Mouse (Mus musculus) retina, postnatal 7 days (tissue): ENCODE data around the gene Acap2.

Experiments used
- DNase-seq: peaks from one replicate; pipeline ENCODE4 v3.0.0-alpha.2; 2012; ENCODE audit warnings: low read depth, low spot score

The Acap2 gene

GRCm38 (mm10) chr16:31047186-31047898 lies 153.7 kb downstream of the Acap2 start:
- no peak for DNase-seq

DNA sequence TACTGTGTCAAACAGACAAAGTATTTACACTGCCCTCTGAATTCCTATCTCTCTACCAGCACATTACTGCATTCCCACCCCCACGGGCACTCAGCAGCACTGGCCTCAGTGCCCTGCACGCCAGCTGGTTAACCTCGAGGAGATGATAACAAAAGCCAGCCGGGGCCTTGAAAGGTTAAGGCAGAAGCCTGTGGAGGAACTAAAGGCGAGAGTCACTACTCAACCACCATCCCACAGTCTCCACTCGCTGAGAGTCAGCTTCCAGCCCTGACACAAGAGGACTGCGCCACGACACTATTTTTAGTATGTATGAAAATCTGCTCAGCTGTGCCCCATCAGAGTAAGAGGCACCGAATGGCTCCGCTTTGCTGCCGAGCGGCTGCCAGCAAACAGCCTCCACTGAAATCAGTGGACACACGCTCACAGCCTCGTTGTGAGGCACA lies 154.8 kb downstream of the Acap2 start:
- DNase-seq = no peak

- no peak for DNase-seq
These were observed 155.8 kb downstream of the Acap2 start for GRCm38 (mm10) chr16:31045211-31045610.

GRCm38 (mm10) chr16:31043136-31043535 lies 157.9 kb downstream of the Acap2 start:
- DNase-seq = no peak
